Mouse (Mus musculus): ENCODE measurements around the gene Bbs9.

- TF ChIP-seq CTCF (IDR thresholded peaks at IDR 0.05; ENCODE audit: control insufficient read depth, insufficient read depth, low read length) (no peak), POLR2A (IDR thresholded peaks at IDR 0.05; ENCODE audit: borderline replicate concordance, control insufficient read depth, low read depth, low read length) (no peak)
These were observed 290.2 kb downstream of the Bbs9 start for GRCm38 (mm10) chr9:22765618-22766220.
